ENCODE assay signal across 16 mouse cellular contexts in the genomic region with DNA sequence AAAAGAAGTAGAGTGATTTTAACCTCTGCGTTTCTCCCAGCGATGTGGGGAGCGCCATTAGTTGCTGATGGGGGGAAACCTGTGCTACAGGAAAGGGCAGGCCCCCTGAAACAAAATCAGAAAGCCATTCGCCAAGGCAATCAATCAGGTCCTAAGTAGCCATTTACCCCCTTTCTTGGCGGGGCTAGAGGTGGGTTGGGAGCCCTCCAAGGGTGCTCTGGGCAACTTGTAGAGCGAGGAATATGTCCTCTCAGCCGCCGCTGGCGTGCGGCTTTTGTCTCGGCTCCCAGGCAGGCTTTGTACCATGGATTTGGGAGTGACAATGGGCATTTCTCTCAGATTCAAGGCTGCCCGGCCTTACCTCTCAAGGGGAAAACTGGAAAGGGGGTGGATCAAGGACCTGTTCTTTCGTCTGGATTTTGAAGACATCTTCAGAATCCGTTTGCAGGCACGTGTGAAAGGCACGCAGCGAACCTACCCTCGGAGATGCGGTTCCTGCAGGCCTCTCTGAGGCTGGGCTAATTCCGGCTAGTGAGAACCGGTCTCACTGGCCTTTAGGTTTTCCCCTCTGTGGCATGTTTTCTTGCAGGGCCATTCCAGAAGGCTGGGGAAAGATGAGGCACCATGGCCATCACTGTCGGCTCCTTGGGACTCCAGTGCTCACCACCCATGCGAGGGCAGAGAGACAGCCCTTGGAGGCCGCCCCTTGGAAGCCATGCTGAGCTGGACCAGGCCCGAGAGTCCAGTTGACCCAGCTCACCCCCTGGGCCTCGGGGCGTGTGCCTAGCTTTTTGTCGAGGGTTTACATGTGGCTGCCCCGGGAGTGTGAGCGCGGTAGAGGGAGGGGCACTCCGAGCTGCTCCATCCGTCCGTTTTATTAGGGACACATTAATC. TPM values are rescaled to one million over a fixed set of nuclear protein-coding genes. Genes with fewer than 3 reads are reported as not detected.
A peak's percentile ranks its signal among the peaks of the same experiment; 100 is the strongest.
DNase-seq lines count a peak whose midpoint lies in the region; ATAC-seq lines count a peak whose summit lies in the region.
"Had no signal": no experiment of that assay in that cellular context is flagged by ENCODE, and none has a peak within 500 bp of the region (broad histone marks: within the 10 kb centered on the region; RNA-seq: fewer than 3 reads in every experiment).

No protein-coding gene starts in this region.

- peak; percentile 28 for DNase-seq in midbrain, embryonic 10.5 days (ENCODE audit: low spot score)
- peak; percentile 64 for DNase-seq in kidney, adult 18-20 months
- DNase-seq in kidney, postnatal 4 days, result peak; percentile 62 to 75
- DNase-seq in gastrocnemius, postnatal 36 days, result no peak
- no peak for DNase-seq in cerebellum, adult 18-20 months
- DNase-seq in adrenal gland, postnatal 10 days, result no peak
- DNase-seq: adrenal gland, adult 8-10 months; cerebellum, postnatal 25 days; heart, postnatal 36 days; thymus, adult 18-20 months had no signal

- H3K4me2 ChIP-seq in midbrain, embryonic 16.5 days (ENCODE audit: low read length), result no peak overlapping the region
- H3K4me2 ChIP-seq in neural tube, embryonic 14.5 days (ENCODE audit: low read depth, low read length), result peak overlapping the region; percentile 74

- no peaks in the 10 kb centered on the region for H3K9me3 ChIP-seq in midbrain, embryonic 10.5 days (replicated peaks)
- H3K9me3 ChIP-seq in midbrain, embryonic 16.5 days (replicated peaks; ENCODE audit: control insufficient read depth, low read length, poor library complexity, severe bottlenecking), result no peaks in the 10 kb centered on the region
- H3K9me3 ChIP-seq in neural tube, embryonic 14.5 days (ENCODE audit: control insufficient read depth, low read length), result no peaks in the 10 kb centered on the region
- H3K9me3 ChIP-seq: liver, embryonic 15.5 days had no signal

- H3K4me1 ChIP-seq in midbrain, embryonic 10.5 days, result peaks cover 13% of the 10 kb centered on the region
- H3K4me1 ChIP-seq in midbrain, embryonic 16.5 days (ENCODE audit: control insufficient read depth, insufficient read depth, low read length), result peaks cover 4% of the 10 kb centered on the region
- peaks cover 5% of the 10 kb centered on the region; the same call in 1 of the 2 replicates for H3K4me1 ChIP-seq in neural tube, embryonic 14.5 days (ENCODE audit: control insufficient read depth, insufficient read depth, low read length)

- ATAC-seq in midbrain, embryonic 16.5 days, result no peak
- peak; percentile 13; the same call in 1 of the 2 replicates for ATAC-seq in neural tube, embryonic 14.5 days (ENCODE audit: low read depth)

- under 1% methylated on average over 34 of the region's 34 CpGs for WGBS in midbrain, embryonic 10.5 days
- under 1% methylated on average over 34 of the region's 34 CpGs for WGBS in midbrain, embryonic 16.5 days
- 3% methylated on average over 34 of the region's 34 CpGs for WGBS in neural tube, embryonic 14.5 days

- H3K27ac ChIP-seq in midbrain, embryonic 10.5 days (replicated peaks), result no peak overlapping the region
- H3K27ac ChIP-seq in midbrain, embryonic 16.5 days (ENCODE audit: low read length), result no peak overlapping the region
- H3K27ac ChIP-seq in neural tube, embryonic 14.5 days (ENCODE audit: low read depth, low read length), result peak overlapping the region; percentile 90
- H3K27ac ChIP-seq: liver, embryonic 15.5 days had no signal

- intact Hi-C loops in gastrocnemius, postnatal 36 days (cut with DNase I), result loop anchor here (5.0 kb wide), 1 partner anchor 616 kb away; no protein-coding TSS in a partner anchor

- peaks cover 100% of the 10 kb centered on the region for H3K27me3 ChIP-seq in midbrain, embryonic 10.5 days (ENCODE audit: low read depth, poor library complexity, severe bottlenecking)
- peaks cover 78% of the 10 kb centered on the region for H3K27me3 ChIP-seq in midbrain, embryonic 16.5 days (ENCODE audit: control insufficient read depth, insufficient read depth, low read depth, low read length)
- H3K27me3 ChIP-seq in neural tube, embryonic 14.5 days (ENCODE audit: control insufficient read depth, insufficient read depth, low read length), result peaks cover 7% of the 10 kb centered on the region; the same call in 1 of the 2 replicates
- H3K27me3 ChIP-seq: CH12.LX had no signal

- no peaks in the 10 kb centered on the region for H3K36me3 ChIP-seq in midbrain, embryonic 10.5 days
- no peaks in the 10 kb centered on the region for H3K36me3 ChIP-seq in midbrain, embryonic 16.5 days (ENCODE audit: control insufficient read depth, insufficient read depth, low read length)
- H3K36me3 ChIP-seq in neural tube, embryonic 14.5 days (ENCODE audit: control insufficient read depth, insufficient read depth, low read length), result no peaks in the 10 kb centered on the region
- H3K36me3 ChIP-seq: liver, embryonic 15.5 days had no signal

- H3K4me3 ChIP-seq in midbrain, embryonic 10.5 days, result no peak overlapping the region
- H3K4me3 ChIP-seq in midbrain, embryonic 16.5 days (ENCODE audit: low read depth, low read length), result no peak overlapping the region
- H3K4me3 ChIP-seq in neural tube, embryonic 14.5 days (ENCODE audit: low read depth, low read length), result peak overlapping the region; percentile 53; the same call in 1 of the 2 replicates

- no peak overlapping the region for H3K9ac ChIP-seq in midbrain, embryonic 16.5 days (ENCODE audit: low read depth, low read length)
- H3K9ac ChIP-seq in neural tube, embryonic 14.5 days (replicated peaks; ENCODE audit: low read depth, low read length), result peak overlapping the region; percentile 92
- H3K9ac ChIP-seq: liver, embryonic 15.5 days had no signal

RNA-seq across cellular contexts. Expression of a gene that starts 0.8 kb away (rescaled TPM):
- polyA plus RNA-seq in midbrain, embryonic 10.5 days (2016; fragmentation: Nextera tagmentation; extraction: Ambion mirVana), result not detected in 2 replicates
- not detected in 2 replicates for polyA plus RNA-seq in midbrain, embryonic 16.5 days (2015; fragmentation: Nextera tagmentation; extraction: Ambion mirVana)
- polyA plus RNA-seq in neural tube, embryonic 14.5 days (2014; fragmentation: Nextera tagmentation; extraction: Ambion mirVana), result 20.9 and 37.4 TPM in 2 replicates
- 10 to 100 TPM; 16.7 to 16.8 TPM for total RNA-seq in gastrocnemius, postnatal 36 days (2021)
- total RNA-seq in adrenal gland, postnatal 10 days (2021), result 1 to 10 TPM; 4.6 TPM
- total RNA-seq: CH12.LX; left cerebral cortex, adult 8-10 months had no signal
- polyA plus RNA-seq: liver, embryonic 15.5 days had no signal

RNA-seq across cellular contexts. Expression of a gene that starts 5.0 kb away (rescaled TPM):
- not detected in 2 replicates for polyA plus RNA-seq in midbrain, embryonic 10.5 days (2016; fragmentation: Nextera tagmentation; extraction: Ambion mirVana)
- polyA plus RNA-seq in midbrain, embryonic 16.5 days (2015; fragmentation: Nextera tagmentation; extraction: Ambion mirVana), result not detected in 2 replicates
- 55.4 and 90.2 TPM in 2 replicates for polyA plus RNA-seq in neural tube, embryonic 14.5 days (2014; fragmentation: Nextera tagmentation; extraction: Ambion mirVana)
- total RNA-seq in gastrocnemius, postnatal 36 days (2021), result 1 to 10 TPM; 3.8 to 4.6 TPM
- total RNA-seq in adrenal gland, postnatal 10 days (2021), result under 1 TPM; 0.15 to 0.27 TPM
- total RNA-seq: adrenal gland, adult 8-10 months; CH12.LX; left cerebral cortex, adult 8-10 months had no signal
- polyA plus RNA-seq: liver, embryonic 15.5 days; spleen, adult 2 months had no signal

RNA-seq across cellular contexts. Expression of a gene that starts 7.7 kb away (rescaled TPM):
- polyA plus RNA-seq in midbrain, embryonic 10.5 days (2016; fragmentation: Nextera tagmentation; extraction: Ambion mirVana), result not detected in 2 replicates
- not detected in 2 replicates for polyA plus RNA-seq in midbrain, embryonic 16.5 days (2015; fragmentation: Nextera tagmentation; extraction: Ambion mirVana)
- 19.9 and 23.6 TPM in 2 replicates for polyA plus RNA-seq in neural tube, embryonic 14.5 days (2014; fragmentation: Nextera tagmentation; extraction: Ambion mirVana)
- total RNA-seq in gastrocnemius, postnatal 36 days (2021), result 10 to 100 TPM; 38.1 to 38.5 TPM
- 10 to 100 TPM; 25.0 to 26.2 TPM for total RNA-seq in adrenal gland, postnatal 10 days (2021)
- total RNA-seq: left cerebral cortex, adult 8-10 months had no signal

RNA-seq across cellular contexts. Expression of a gene that starts 15.0 kb away (rescaled TPM):
- polyA plus RNA-seq in midbrain, embryonic 10.5 days (2016; fragmentation: Nextera tagmentation; extraction: Ambion mirVana), result 0.06 TPM in 1 of 2 replicates, not detected in the other
- polyA plus RNA-seq in midbrain, embryonic 16.5 days (2015; fragmentation: Nextera tagmentation; extraction: Ambion mirVana), result 0.17 TPM in 1 of 2 replicates, not detected in the other
- 13.5 and 13.9 TPM in 2 replicates for polyA plus RNA-seq in neural tube, embryonic 14.5 days (2014; fragmentation: Nextera tagmentation; extraction: Ambion mirVana)
- under 1 TPM in 1 of 2 experiments, not detected in 1; 0.32 TPM for total RNA-seq in gastrocnemius, postnatal 36 days (2021)
- total RNA-seq in adrenal gland, postnatal 10 days (2021), result under 1 TPM; 0.33 to 0.42 TPM
- total RNA-seq: heart, postnatal 36 days; left cerebral cortex, adult 8-10 months had no signal
- polyA plus RNA-seq: liver, embryonic 15.5 days; spleen, adult 2 months had no signal

RNA-seq across cellular contexts. Expression of a gene that starts 15.0 kb away (rescaled TPM):
- polyA plus RNA-seq in midbrain, embryonic 10.5 days (2016; fragmentation: Nextera tagmentation; extraction: Ambion mirVana), result not detected in 2 replicates
- polyA plus RNA-seq in midbrain, embryonic 16.5 days (2015; fragmentation: Nextera tagmentation; extraction: Ambion mirVana), result not detected in 2 replicates
- polyA plus RNA-seq in neural tube, embryonic 14.5 days (2014; fragmentation: Nextera tagmentation; extraction: Ambion mirVana), result 4.7 and 5.5 TPM in 2 replicates
- 1 to 10 TPM; 1.1 to 1.5 TPM for total RNA-seq in gastrocnemius, postnatal 36 days (2021)
- 10 to 100 TPM in 1 of 2 experiments, 1 to 10 TPM in 1; 7.0 to 18.8 TPM for total RNA-seq in adrenal gland, postnatal 10 days (2021)
- total RNA-seq: left cerebral cortex, adult 8-10 months had no signal
- polyA plus RNA-seq: liver, embryonic 15.5 days had no signal

Comparison
In these comparisons a context has a peak if more than half of its experiments do, and no peak if none do; other contexts are left out.
1. DNase-seq: peak in midbrain, embryonic 10.5 days (single experiment), kidney, adult 18-20 months (single experiment) and kidney, postnatal 4 days (2 of 2); none in gastrocnemius, postnatal 36 days (0 of 2), cerebellum, adult 18-20 months (0 of 2) and adrenal gland, postnatal 10 days (single experiment).
2. RNA of a gene that starts 0.8 kb away (polyA plus RNA-seq): 20.9 to 37.4 TPM in neural tube, embryonic 14.5 days; not detected in midbrain, embryonic 10.5 days and not detected in midbrain, embryonic 16.5 days; every median in the first group is over 10 times any median in the second.
3. RNA of a gene that starts 5.0 kb away (polyA plus RNA-seq): 55.4 to 90.2 TPM in neural tube, embryonic 14.5 days; not detected in midbrain, embryonic 10.5 days and not detected in midbrain, embryonic 16.5 days; every median in the first group is over 10 times any median in the second.
4. RNA of a gene that starts 7.7 kb away (polyA plus RNA-seq): 19.9 to 23.6 TPM in neural tube, embryonic 14.5 days; not detected in midbrain, embryonic 16.5 days and not detected in midbrain, embryonic 10.5 days; every median in the first group is over 10 times any median in the second.